Mouse (Mus musculus) ovary, postnatal 10 days (tissue): ENCODE results near the gene 4930447C04Rik.

Source experiments
- DNase-seq: peaks from one replicate; pipeline ENCODE4 v3.0.0; 2022; ENCODE audit warnings: low spot score

4930447C04Rik gene

GRCm38 (mm10) chr12:72943574-72944110 lies 3.1 kb upstream of the 4930447C04Rik start:
- no peak for DNase-seq

GRCm38 (mm10) chr12:72942171-72942570 lies 1.6 kb upstream of the 4930447C04Rik start:
- no peak for DNase-seq

- no peak for DNase-seq
Observed at GRCm38 (mm10) chr12:72941398-72942051, 951 bp upstream of the 4930447C04Rik start.

- DNase-seq = no peak
Observed at GRCm38 (mm10) chr12:72940822-72941397, 336 bp upstream of the 4930447C04Rik start.

- DNase-seq = no peak
Observed at GRCm38 (mm10) chr12:72939616-72940015, 958 bp downstream of the 4930447C04Rik start, which contains the start of gene Six6. Gene Six6, plus strand, starts transcription at chr12:72939892.

- no peak for DNase-seq
Observed at GRCm38 (mm10) chr12:72938600-72939490, 1.7 kb downstream of the 4930447C04Rik start.

- DNase-seq = no peak
Observed at GRCm38 (mm10) chr12:72938176-72938575, 2.4 kb downstream of the 4930447C04Rik start.

GRCm38 (mm10) chr12:72937537-72938120 lies 2.9 kb downstream of the 4930447C04Rik start:
- no peak for DNase-seq

- no peak for DNase-seq
Observed at GRCm38 (mm10) chr12:72936751-72937150, 3.8 kb downstream of the 4930447C04Rik start.

GRCm38 (mm10) chr12:72917159-72917993 lies 23.2 kb downstream of the 4930447C04Rik start:
- DNase-seq = no peak

- DNase-seq = no peak
Observed at GRCm38 (mm10) chr12:72854377-72855032, 86.1 kb downstream of the 4930447C04Rik start.

GRCm38 (mm10) chr12:72853406-72854076 lies 87.0 kb downstream of the 4930447C04Rik start:
- no peak for DNase-seq

GRCm38 (mm10) chr12:72852264-72852663 lies 88.3 kb downstream of the 4930447C04Rik start:
- DNase-seq = no peak

- DNase-seq = no peak
Observed at GRCm38 (mm10) chr12:72850146-72850545, 90.4 kb downstream of the 4930447C04Rik start.

- no peak for DNase-seq
Observed at GRCm38 (mm10) chr12:72847725-72848124, 92.8 kb downstream of the 4930447C04Rik start.

- no peak for DNase-seq
Observed at GRCm38 (mm10) chr12:72845946-72846345, 94.6 kb downstream of the 4930447C04Rik start.

- DNase-seq = no peak
Observed at GRCm38 (mm10) chr12:72843973-72844620, 96.5 kb downstream of the 4930447C04Rik start.

- DNase-seq = no peak
Observed at GRCm38 (mm10) chr12:72843555-72843954, 97.0 kb downstream of the 4930447C04Rik start.

- DNase-seq = no peak
Observed at GRCm38 (mm10) chr12:72843135-72843534, 97.4 kb downstream of the 4930447C04Rik start.
